Mouse (Mus musculus) kidney, adult 18-20 months (tissue): Measurements from ENCODE around the gene Crabp2.

Experiments
- DNase-seq: peaks from one replicate; pipeline ENCODE4 v3.0.0; 2021

Gene Crabp2

DNA sequence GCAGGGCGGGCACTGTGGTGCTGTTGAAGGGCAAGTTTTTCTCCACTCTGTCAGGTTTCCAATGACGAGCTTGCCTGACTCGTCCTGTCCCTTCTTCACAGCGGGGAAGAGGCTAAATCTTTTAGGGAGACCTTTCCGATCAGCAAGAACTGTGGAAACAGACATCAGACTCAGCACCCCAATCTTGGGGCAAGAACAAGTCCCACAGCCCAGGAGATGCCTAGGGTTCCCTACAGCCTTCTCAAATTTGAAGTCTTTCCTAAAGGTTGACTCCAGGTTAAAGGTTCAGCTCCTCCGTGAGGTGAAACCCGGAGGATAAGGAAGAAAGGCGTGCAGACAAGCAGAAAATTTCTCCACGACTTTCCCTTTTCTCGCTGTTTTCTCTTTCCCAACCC lies 11.7 kb downstream of the Crabp2 start:
- no peak for DNase-seq

- DNase-seq: peak; percentile 87
Measured at GRCm38 (mm10) chr3:87960586-87961191, 12.2 kb downstream of the Crabp2 start.

DNA sequence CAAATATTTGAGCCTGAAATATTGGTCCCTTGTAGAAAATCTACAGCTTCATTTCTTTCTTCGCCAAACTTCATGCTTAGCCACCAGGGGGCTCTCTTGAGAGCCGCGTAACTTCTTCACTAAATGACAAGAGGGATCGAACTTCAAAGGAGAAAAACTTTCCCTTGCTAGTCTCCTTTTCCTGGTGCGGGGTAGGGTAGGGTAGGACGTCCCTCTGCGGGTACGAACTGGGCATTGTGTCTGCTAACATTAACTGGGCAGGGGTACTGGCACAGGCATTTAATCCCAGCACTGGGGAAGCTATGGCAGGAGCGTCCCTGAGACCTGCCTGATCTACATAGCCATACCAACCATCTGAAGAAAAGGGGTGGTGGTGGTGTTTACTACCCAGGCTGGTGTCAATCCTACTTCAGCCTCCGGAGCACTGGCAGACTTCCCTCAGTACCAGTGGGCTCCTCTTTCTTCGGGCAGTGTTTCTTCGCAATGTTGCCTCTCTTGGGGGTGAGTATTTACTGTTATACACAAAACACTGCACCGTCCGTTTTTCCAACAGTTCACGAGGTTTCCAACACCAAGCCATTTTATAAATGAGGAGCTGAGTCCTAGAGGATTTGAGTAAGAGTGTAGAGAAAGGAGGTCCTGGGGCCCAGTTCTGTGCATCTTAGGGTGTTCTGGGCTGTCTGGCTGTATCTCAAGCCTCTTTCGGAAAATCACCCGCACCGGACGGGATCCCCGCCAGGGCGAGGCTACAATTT lies 21.9 kb downstream of the Crabp2 start:
- DNase-seq: peak; percentile 76

GRCm38 (mm10) chr3:87970939-87971488 lies 22.5 kb downstream of the Crabp2 start, which contains the start of gene Nes:
Nes (plus strand) TSS chr3:87971078.
- peak; percentile 68 for DNase-seq

DNA sequence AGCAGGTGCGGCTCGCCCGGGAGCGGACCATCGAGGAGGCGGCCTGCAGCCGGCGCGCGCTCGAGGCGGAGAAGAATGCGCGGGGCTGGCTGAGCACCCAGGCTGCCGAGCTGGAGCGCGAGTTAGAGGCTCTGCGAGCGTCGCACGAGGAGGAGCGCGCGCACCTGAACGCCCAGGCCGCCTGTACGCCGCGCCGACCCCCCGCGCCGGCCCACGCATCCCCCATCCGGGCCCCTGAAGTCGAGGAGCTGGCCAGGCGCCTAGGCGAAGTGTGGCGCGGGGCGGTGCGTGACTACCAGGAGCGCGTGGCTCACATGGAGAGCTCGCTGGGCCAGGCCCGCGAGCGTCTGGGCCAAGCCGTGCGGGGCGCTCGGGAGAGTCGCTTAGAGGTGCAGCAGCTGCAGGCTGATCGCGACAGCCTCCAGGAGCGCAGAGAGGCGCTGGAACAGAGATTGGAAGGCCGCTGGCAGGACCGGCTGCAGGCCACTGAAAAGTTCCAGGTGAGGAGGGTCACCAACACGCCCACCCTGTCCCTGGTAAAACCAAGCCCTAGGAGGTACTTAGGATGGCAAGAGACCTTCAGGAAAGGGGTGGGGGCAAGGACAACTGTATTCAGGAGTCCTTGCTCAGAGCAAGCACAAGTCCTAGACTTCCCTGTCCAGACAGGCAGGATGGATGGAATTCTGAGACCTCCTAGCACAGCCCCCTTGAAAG lies 23.2 kb downstream of the Crabp2 start:
- no peak for DNase-seq

- no peak for DNase-seq
Measured at GRCm38 (mm10) chr3:87972203-87972664, 23.8 kb downstream of the Crabp2 start.

DNA sequence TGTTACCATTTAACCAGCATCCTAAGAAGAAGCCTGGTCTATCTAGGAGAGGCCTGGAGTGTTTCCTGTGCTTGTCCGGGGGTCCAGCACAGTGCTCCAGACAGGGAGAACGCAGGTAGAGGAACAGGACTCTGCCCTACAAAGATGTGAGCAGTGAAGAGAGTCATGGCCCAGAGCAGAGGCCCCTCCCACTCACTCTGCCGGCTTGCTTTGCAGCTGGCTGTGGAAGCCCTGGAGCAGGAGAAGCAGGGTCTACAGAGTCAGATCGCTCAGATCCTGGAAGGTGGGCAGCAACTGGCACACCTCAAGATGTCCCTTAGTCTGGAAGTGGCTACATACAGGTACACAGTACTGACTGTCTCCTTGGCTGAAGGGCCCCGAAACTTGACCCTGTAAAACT lies 24.3 kb downstream of the Crabp2 start:
- DNase-seq: no peak

DNA sequence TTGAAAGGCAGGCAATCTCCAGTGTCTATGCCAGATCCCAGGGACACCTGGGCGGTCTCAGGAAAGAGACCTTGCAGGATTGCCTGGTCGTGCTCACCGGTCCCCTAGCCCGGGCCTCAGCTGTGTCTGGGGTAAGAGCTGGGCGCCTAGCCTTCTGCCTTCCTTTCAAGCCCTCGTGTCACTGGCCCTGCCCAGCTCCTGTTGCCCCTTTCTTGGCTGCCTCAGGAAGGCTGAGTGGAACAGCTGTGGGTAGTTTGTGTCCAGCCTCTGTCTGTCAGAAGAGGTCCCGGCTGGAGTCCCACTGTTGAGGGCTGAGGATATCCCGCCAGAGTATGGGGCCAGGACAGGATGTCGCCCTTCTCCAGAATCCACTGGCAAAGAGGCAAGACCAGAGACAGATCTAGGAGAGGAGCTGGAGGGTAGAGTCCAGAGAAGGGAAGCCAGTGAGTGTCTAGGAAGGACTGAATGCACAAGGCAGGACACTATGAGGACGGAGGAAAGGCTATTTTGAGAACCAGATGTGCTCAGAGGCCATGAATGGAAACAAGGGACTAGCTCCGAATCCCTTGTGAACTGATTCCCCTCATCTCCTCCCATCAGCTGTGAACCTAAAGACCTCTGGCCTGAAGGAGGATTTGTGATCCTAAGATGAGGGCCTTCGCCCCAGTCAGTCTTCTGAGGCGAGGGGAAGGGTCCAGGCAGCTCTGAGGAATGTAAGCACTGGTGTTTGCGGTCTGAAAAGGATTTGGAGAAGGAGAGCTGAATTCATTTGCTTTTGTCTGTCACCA lies 25.3 kb downstream of the Crabp2 start:
- no peak for DNase-seq

DNA sequence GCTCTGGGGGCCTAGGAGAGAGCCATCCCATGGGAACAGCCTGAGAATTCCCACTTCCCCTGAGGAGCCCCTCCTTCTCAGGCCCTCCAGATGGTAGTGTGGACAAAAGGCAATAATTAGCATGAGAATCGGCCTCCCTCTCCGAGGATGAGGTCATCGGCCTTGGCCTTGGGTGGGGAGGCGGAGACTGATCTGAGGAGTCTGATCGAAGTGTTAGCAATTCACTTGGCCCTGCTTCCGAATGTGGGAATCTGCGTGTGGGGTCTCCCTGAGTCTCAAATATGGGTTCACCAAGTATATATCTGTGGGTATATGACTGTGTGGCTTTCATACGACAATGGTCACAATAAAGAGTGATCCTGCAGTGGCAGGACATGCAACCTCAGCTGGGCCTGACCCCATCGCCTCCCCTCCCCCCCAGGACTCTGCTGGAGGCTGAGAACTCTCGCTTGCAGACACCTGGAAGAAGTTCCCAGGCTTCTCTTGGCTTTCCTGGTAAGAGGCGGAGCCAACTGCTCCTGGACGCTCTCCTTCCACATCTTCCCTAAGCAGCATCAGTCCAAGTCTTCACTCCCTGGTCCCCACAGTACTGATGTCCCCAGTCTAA lies 26.0 kb downstream of the Crabp2 start:
- no peak for DNase-seq

DNA sequence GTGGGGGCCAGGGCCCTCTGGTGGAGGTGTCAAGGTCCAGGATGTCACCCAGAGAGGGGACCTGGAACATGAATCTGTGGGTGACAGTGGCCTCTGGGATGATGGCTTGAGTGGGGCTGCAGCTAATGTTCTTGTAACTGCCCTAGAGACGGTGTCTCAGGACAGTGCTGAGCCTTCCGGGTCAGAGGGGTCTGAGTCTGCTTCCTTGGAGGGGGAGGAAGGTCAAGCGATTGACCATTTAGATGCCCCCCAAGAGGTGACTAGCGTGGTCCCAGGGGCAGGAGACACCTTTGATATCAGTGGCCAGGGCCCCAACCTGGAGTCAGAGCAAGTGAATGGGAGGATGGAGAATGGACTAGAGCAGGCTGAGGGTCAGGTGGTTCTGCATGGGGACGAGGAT lies 31.0 kb downstream of the Crabp2 start:
- DNase-seq: no peak

GRCm38 (mm10) chr3:87980085-87980484 lies 31.6 kb downstream of the Crabp2 start:
- no peak for DNase-seq

GRCm38 (mm10) chr3:87980728-87981127 lies 32.3 kb downstream of the Crabp2 start:
- no peak for DNase-seq

- DNase-seq: no peak
Measured at GRCm38 (mm10) chr3:87981214-87981760, 32.8 kb downstream of the Crabp2 start.

- DNase-seq: peak; percentile 41
Measured at GRCm38 (mm10) chr3:87981894-87982835, 33.7 kb downstream of the Crabp2 start.

GRCm38 (mm10) chr3:87982836-87983601 lies 34.6 kb downstream of the Crabp2 start:
- peak; percentile 45 for DNase-seq

DNA sequence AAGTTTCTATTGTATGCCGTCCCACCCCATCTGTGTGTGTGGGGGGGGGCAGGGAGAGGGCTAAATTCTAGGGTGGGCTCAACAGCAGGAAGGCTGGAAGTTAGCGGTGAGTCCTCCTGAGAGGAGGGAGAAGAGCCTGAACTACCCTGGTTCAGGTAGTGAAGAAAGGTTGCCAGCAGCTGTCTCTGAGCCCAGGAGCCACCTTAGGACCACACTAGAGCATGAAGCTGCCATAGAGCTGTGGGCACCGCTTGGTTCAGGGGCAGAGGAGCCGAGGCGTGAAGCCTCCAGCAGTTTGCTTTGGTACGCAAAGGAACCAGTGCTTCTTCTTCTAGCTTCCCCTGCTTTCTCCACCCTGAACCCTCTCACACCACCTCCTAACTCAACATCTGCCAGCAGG lies 35.2 kb downstream of the Crabp2 start:
- DNase-seq: no peak

GRCm38 (mm10) chr3:87984094-87984493 lies 35.6 kb downstream of the Crabp2 start:
- no peak for DNase-seq

GRCm38 (mm10) chr3:87985505-87986320 lies 37.2 kb downstream of the Crabp2 start:
- peak; percentile 19 for DNase-seq

DNA sequence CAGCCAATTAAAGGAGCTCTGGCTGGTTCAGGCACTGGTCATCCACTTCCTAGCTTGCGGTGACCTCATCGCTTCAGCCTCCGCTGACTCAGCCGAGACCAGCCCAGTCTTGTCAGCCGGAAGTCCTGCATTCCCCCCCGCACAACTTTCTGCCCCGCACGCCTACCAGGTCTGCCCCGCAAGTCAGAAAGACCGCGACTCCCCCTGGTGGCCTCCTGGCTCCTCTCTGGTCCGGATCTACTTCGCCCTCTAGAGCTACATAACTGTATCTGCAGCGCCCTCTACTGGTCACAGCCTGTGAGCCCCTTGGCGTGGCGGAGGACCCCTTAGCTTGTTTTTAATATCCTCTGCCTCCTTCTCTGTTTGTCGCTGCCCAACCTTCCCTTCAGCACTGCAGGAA lies 38.4 kb downstream of the Crabp2 start:
- peak; percentile 94 for DNase-seq
